Mouse (Mus musculus) bone marrow macrophage, adult 2 months (primary cell): ENCODE data around the gene Gm20388.

ENCODE experiments used
- CTCF ChIP-seq: IDR thresholded peaks from 2 replicates; pipeline ENCODE4 v1.5.1; 2012; ENCODE audit warnings: low read depth, mild to moderate bottlenecking, low read length, moderate library complexity
- POLR2A ChIP-seq: IDR thresholded peaks from 2 replicates; pipeline ENCODE4 v1.6.1; 2012; ENCODE audit warnings: mild to moderate bottlenecking, low read depth, low read length, borderline replicate concordance

DNA sequence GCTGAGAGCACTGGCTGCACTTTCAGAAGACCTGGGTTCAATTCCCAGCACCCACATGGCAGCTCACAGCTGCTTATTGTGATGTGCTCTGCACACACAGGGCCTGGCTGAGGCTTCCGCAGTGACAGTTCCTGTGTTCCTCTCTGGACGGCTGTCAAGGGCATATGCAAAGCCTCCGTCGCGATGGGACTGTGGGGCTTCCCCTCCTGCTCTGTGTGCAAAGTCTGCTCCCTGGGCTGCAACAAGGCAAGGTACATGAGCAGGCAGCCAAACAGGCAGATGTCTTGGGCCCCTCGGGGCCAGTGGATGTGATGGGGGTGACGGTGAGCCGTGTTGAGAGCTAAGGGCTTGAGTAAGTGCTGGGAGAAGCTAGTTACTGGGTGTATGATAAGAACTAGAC lies 1878.1 kb downstream of the Gm20388 start:
- TF ChIP-seq POLR2A = no peak
- TF ChIP-seq CTCF = no peak
